Mouse (Mus musculus): ENCODE results near the gene Shtn1.

DNA sequence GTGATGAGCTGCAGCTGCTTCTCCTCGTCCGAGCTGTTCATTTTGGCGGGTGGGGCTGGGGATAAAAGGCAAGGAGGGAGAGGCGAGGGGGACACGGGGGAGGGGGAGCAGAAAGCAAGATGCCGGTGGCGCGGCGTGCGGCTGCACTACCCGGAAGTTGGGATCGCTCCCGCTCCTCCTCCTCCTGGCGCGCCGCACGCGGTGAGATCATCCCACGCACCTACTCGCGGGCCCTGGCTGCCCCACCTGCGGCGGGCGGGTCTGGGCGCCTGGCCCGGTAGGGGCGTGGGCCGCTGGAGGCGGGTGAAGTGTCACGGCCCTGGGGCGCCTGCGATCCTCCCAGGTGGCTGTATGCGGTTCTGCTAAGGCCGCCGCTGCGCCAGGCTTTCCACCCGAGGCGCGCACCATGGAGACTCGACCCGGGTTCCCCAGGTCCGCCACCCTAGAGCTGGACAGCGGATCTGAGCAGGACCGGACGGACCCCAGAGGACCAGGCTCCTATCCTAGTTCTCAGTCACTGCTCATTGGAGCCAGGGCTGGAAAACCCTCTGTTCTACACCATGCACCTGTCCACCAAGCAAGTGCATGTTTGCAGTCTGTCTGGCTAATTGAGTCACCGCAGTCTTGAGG lies at the start of gene Shtn1:
- TF ChIP-seq CHD2 (IDR thresholded peaks at IDR 0.05; ENCODE audit: low read depth, low read length) (no peak), MAFK (IDR thresholded peaks at IDR 0.05; ENCODE audit: insufficient read depth, low read depth, low read length) (no peak)

Measured in ES-E14 (cell line).